Mouse (Mus musculus) spleen, adult 18-20 months (tissue): ENCODE measurements around the gene Cspg5.

Experiments
- DNase-seq, 2 experiments: peaks; one replicate each; pipeline ENCODE4 v3.0.0; 2022; ENCODE audit warnings: mixed read lengths in 2 of 2

Gene Cspg5

GRCm38 (mm10) chr9:110243221-110243833 lies at the start of gene Cspg5:
Gene Cspg5 (plus strand): TSS chr9:110243783.
- no peak for DNase-seq

GRCm38 (mm10) chr9:110199870-110200269 lies 43.7 kb upstream of the Cspg5 start:
- no peak for DNase-seq

- no peak for DNase-seq
Observed at GRCm38 (mm10) chr9:110205526-110206404, 37.8 kb upstream of the Cspg5 start.

- DNase-seq = no peak
Observed at GRCm38 (mm10) chr9:110206437-110206836, 37.1 kb upstream of the Cspg5 start.

GRCm38 (mm10) chr9:110208265-110208664 lies 35.3 kb upstream of the Cspg5 start:
- no peak for DNase-seq

- DNase-seq = no peak
Observed at GRCm38 (mm10) chr9:110208967-110209366, 34.6 kb upstream of the Cspg5 start.

- no peak for DNase-seq
Observed at GRCm38 (mm10) chr9:110224273-110224672, 19.3 kb upstream of the Cspg5 start.

GRCm38 (mm10) chr9:110226191-110226590 lies 17.4 kb upstream of the Cspg5 start:
- DNase-seq = no peak

GRCm38 (mm10) chr9:110228671-110229070 lies 14.9 kb upstream of the Cspg5 start:
- DNase-seq = no peak

GRCm38 (mm10) chr9:110229112-110229511 lies 14.5 kb upstream of the Cspg5 start:
- DNase-seq = no peak

- no peak for DNase-seq
Observed at GRCm38 (mm10) chr9:110229566-110230248, 13.9 kb upstream of the Cspg5 start.

- DNase-seq = no peak
Observed at GRCm38 (mm10) chr9:110230395-110231071, 13.1 kb upstream of the Cspg5 start.

GRCm38 (mm10) chr9:110234962-110235361 lies 8.6 kb upstream of the Cspg5 start:
- DNase-seq = no peak

GRCm38 (mm10) chr9:110244567-110244888 lies 945 bp downstream of the Cspg5 start:
- no peak for DNase-seq

GRCm38 (mm10) chr9:110244889-110245589 lies 1.5 kb downstream of the Cspg5 start:
- DNase-seq = peak in 1 of 2 experiments; percentile 6

GRCm38 (mm10) chr9:110245590-110246320 lies 2.2 kb downstream of the Cspg5 start:
- peak in 1 of 2 experiments; percentile 14 for DNase-seq

GRCm38 (mm10) chr9:110246321-110246640 lies 2.7 kb downstream of the Cspg5 start:
- no peak for DNase-seq

- DNase-seq = no peak
Observed at GRCm38 (mm10) chr9:110247049-110247448, 3.5 kb downstream of the Cspg5 start.

- DNase-seq = no peak
Observed at GRCm38 (mm10) chr9:110248861-110249260, 5.3 kb downstream of the Cspg5 start.

- no peak for DNase-seq
Observed at GRCm38 (mm10) chr9:110249823-110250543, 6.4 kb downstream of the Cspg5 start.

GRCm38 (mm10) chr9:110250776-110251175 lies 7.2 kb downstream of the Cspg5 start:
- DNase-seq = no peak
